Mouse (Mus musculus) forelimb bud, embryonic 11.5 days (tissue): ENCODE data around the gene Dusp10.

Experiments
- DNase-seq: peaks from one replicate; pipeline ENCODE4 v3.0.0-alpha.2; 2012; ENCODE audit warnings: low read depth, low spot score

Dusp10 gene

DNA sequence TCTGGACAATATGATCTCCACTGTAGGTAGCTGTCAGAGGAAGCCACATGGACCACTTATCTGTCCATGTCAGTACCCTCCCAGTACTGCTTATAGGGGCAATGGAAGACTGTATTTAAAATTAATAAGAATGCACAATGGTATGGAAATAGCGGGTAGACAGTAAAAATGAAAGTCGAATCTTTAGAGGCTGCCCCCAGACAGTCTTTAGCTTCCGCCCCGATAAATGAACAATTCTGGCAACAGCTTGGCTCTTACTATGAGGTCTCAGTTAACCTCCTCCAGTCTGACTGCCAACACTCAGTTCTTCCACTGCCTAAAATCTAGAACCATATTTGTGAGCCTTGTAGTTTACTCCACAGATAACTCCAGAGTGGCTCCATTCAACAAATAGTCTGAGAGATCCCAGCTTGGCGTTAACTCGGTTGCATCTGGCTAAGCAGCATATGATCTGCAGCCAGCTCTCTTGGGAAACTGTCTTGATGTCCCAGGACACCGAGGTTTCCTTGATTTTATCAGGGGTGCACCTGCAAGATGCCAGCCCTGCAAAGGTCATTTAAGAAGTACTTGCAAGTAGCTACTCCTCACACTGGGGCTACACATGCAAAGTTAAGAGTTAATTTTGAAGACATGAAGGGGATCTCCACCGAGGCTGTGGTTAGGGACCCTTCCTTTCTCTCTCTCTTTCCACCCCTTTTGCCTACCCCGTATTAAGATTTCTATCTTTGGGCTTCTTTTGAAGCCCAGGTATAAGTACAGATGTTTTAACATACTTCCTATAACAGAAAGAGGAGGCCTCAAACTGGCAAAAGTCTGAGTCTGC is 88.0 kb downstream of the Dusp10 start:
- DNase-seq, result no peak

DNA sequence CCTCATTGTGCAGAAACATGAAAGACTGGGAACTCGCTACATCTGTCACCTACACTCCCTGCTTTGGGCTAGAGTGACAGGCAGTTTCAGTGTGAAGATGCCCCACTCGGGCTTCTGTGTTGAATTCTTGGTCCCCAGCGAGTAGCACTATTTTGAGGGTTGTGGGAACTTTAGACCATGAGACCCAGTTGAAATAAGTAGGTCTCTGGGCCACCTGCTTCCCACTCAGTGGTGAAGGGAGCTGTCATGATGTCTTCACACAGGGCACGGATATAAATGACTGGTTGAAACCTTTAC is 88.6 kb downstream of the Dusp10 start:
- no peak for DNase-seq

DNA sequence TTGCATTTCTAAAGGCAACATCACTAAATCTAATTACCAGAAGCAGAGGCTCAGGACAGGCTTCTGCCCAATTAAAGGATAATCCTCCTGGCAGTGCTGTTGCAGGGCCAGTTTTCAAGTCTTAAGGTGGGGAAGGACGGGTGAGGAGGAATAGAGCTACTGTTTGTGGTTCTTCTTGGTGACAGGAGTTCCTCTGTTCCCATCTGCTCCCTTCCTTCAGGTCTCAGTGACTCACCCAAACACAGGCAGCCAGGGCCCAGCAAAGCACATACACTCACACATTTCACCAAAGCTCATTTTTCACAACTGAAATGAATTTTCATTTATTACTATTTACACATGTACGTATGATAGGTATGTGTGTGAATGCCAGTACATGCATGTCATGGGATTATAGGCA is 93.7 kb downstream of the Dusp10 start:
- no peak for DNase-seq

DNA sequence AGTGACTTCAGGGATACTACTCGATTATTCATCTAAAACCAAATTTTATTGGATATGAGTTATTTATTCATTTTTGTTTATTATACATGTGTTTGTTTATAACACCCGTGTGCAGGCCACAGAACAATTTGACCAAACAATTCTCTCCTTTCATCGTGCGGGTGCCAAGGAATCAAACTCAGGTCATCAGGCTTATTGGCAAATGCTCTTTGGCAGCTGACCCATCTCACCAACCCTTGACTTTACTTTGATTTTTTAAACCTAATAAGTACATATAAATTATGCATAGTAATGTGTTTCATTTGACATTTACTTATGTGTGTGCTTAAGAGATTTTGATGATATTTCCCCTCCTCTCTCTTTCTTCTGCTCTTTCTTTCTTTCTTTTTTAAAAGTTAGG is 94.3 kb downstream of the Dusp10 start:
- no peak for DNase-seq

DNA sequence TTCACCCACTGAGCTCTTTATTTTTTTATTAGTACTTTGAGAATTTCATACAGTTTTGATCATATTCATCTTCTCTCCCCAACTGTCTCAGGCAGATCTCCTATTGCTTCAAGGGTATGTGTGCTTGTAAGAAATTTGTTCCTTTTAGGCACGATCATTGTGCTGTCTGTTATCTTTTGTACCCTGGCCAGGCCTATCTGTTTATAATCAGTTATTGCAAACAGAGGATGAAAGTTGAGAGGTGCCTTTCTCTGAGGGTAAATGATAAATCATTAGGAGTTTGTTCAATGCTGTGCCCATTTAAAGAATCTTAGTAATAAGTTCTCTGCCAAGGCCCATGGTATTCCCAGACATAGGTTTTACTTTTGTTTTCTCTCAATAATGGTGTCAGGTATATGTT is 95.2 kb downstream of the Dusp10 start:
- no peak for DNase-seq

DNA sequence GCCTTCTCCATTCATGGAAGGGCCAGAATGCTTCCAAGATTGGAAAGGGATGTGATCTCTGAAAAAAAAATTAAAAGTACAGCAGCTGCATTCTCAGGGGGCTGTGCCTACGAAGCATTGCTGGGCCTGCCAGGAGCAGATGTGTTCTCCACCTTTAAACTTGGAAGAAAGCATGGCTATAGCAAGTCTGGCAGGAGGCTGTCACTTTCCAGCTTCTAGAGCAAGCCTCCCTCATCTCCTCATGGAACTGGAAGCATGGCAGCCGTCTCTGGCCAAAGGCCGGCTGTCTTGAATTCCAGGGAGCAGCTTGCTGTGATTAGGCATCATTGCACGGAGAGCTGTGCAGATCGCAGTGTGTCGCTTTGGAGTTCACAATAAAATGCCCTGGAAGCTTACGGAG is 104.5 kb downstream of the Dusp10 start:
- DNase-seq, result peak; percentile 5

DNA sequence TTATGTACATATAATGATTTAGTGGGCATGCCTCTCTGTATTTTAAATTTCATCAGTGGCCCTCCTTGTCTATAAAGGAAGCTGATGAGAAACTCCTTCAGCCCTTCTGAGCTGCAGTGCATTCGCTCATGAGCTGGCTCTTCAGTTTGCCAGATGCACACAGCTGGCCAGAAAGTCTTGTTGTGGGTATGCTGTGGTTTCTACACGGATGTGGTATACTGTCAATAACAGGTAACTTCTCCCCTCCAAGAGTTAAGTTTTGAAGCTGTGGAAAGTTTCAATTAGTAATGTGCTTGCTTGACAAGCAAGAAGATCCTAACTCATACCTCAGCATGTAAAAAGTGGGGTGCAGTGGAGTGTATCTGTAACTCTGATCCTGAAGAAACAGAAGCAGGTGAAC is 104.9 kb downstream of the Dusp10 start:
- no peak for DNase-seq

DNA sequence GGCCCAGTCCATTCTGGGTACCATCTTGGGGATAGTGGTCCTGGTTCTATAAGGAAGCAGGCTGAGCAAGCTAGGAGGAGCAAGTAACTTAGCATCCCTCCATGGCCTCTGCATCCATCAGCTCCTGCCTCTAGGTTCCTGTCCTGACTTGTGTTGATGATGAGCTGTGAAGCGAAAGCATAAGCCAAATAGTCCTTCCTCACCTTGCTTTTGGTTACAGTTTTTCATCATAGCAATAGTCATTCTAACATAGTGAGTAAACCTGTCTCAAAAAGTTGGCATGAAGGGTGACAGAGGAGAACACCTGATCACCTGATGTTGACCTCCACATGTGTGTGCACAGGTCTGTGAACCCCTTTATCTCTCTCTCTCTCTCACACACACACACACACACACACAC is 105.5 kb downstream of the Dusp10 start:
- no peak for DNase-seq
